Mouse (Mus musculus): ENCODE measurements around the gene Pik3cd. TPM values are rescaled to one million over a fixed set of nuclear protein-coding genes. Genes with fewer than 3 reads are reported as not detected.
"Not testable (repeated sequence)": the region's sequence is repeated elsewhere in the genome, so short reads cannot be mapped to it uniquely, and the experiment has no call there.

The Pik3cd gene
- 10 to 100 TPM; 19.6 to 23.5 TPM for total RNA-seq (2021)
- long read RNA-seq, experiment 1, partial matches to known transcripts, result 3 of 9 reads
- long read RNA-seq, experiment 1, other reads (novel, unspliced or antisense), result 5 of 9 reads
- long read RNA-seq, experiment 2, partial matches to known transcripts, result 0 of 7 reads
- long read RNA-seq, experiment 2, other reads (novel, unspliced or antisense), result 6 of 7 reads

DNA sequence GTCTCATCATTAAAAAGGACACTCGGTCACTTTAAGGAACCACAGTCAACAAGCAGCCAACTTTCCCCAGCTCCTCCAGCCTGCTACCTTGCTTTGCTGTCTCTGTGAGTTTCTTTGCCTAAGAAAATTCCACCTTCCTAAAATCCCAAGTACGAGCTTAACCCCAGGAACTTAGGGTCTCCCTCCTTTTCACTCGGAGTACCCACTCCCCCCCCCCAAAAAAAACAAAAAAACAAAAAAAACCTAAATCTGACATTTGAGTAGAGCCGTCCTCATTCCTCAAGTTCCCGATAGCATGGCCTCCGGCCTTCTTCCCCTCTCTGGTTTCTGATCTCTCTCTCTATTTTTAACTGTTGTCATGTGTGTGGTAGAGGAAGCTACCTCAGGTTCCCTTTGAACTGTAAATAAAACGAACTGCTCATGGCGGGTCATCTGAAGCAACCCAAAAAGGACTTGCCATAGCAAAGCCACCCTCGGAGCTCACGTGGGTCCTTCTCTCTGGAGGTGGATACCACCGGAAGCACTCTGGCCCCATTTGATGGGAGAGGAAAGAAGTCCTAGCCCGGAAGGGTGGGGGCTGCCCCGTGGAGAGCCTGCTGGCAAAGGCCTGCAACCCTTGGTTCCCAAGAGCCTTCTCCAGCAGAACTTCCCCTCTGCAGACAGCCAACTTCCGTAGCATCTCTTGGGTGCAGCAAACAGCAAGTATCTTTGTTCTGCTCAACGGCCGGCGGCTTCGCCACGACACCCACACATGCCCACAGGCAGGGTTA lies at the start of gene Pik3cd:
TSS of gene Pik3cd (minus strand) at position 362 of the 770 bp plus-strand sequence.
- H3K4me3 ChIP-seq, result no peak within 1 kb of the TSS
- no peak for DNase-seq (ENCODE audit: low spot score in 2 of 2)
- H3K27ac ChIP-seq, result peak within 1 kb of the TSS; percentile 46
- TF ChIP-seq CTCF (conservative IDR thresholded peaks at IDR 0.05), result no peak

- no peak for TF ChIP-seq CTCF (conservative IDR thresholded peaks at IDR 0.05)
- no peak overlapping the region for H3K4me3 ChIP-seq
- H3K27ac ChIP-seq, result no peak overlapping the region
- no peak for DNase-seq (ENCODE audit: low spot score in 2 of 2)
Measured at GRCm38 (mm10) chr4:149750671-149751070, 48.3 kb upstream of the Pik3cd start.

DNA sequence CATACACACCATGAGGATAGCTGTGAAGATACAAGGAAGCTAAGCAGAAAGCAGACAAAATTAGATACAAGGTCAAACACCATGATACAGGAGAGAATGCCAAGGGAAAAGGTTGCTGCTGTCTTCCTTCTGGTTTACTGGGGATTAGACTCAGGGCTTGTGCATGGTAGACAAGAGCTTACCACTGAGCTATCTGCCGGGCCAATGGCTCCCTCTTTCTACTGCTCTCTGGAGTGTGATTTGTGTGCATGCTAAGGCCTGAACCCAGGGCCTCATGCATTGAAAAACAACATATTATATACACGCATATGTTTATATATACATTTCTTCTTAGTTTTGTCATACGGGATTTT lies 47.3 kb upstream of the Pik3cd start:
- DNase-seq (ENCODE audit: low spot score in 2 of 2); H3K27ac ChIP-seq; H3K4me3 ChIP-seq: not testable (repeated sequence)

GRCm38 (mm10) chr4:149749003-149749662 lies 46.8 kb upstream of the Pik3cd start:
- H3K27ac ChIP-seq, result no peak overlapping the region
- DNase-seq (ENCODE audit: low spot score in 2 of 2), result no peak
- no peak for TF ChIP-seq CTCF (conservative IDR thresholded peaks at IDR 0.05)
- no peak overlapping the region for H3K4me3 ChIP-seq

DNA sequence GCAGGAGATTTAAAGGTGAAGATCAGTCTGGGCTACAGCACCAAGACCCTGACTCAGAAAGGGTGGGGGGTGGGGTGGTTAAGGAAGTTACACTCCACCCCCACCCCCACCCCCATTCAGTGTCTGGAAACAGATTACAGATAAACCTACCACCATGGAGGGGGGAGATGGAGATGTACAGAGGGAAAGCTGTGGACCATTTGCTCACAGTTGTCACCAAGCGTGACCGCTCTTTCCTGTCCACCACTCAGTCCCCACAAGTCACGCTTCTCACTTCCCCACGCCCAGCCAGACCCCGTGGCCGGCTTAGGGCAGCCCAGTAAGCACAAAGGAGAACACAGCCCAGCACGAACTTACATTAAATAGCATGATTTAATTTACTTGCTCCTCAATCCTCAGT lies 41.7 kb upstream of the Pik3cd start:
- no peak overlapping the region for H3K4me3 ChIP-seq
- TF ChIP-seq CTCF (conservative IDR thresholded peaks at IDR 0.05), result no peak
- DNase-seq (ENCODE audit: low spot score in 2 of 2), result no peak
- no peak overlapping the region for H3K27ac ChIP-seq

GRCm38 (mm10) chr4:149742011-149742530 lies 39.7 kb upstream of the Pik3cd start:
- no peak for TF ChIP-seq CTCF (conservative IDR thresholded peaks at IDR 0.05)
- Histone ChIP-seq H3K4me3 (no peak overlapping the region), H3K27ac (no peak overlapping the region)
- DNase-seq (ENCODE audit: low spot score in 2 of 2), result no peak

- TF ChIP-seq CTCF (conservative IDR thresholded peaks at IDR 0.05), result no peak
- Histone ChIP-seq H3K4me3 (no peak overlapping the region), H3K27ac (no peak overlapping the region)
- no peak for DNase-seq (ENCODE audit: low spot score in 2 of 2)
Measured at GRCm38 (mm10) chr4:149740301-149740700, 37.9 kb upstream of the Pik3cd start.

DNA sequence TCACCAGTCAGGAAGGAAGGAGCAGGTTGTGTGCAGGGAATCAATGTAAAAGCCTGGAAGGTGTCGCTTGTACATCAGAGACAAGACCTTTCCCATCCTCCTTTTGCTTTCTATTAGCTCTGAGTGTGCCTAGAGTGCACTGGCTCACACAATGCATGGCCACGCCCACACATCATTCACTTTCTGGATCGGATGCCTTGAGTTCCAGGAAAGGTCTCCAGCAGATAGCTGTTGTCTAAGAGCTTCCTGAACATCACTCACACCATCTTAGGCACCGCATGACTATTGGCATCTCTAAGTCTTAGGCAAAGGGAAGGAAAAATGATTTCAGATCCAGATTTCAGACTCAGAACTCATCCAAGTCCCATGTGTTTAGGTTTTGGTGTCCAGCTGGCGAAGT lies 37.1 kb upstream of the Pik3cd start:
- H3K4me3 ChIP-seq, result no peak overlapping the region
- no peak overlapping the region for H3K27ac ChIP-seq
- no peak for DNase-seq (ENCODE audit: low spot score in 2 of 2)
- no peak for TF ChIP-seq CTCF (conservative IDR thresholded peaks at IDR 0.05)

GRCm38 (mm10) chr4:149737383-149738324 lies 35.3 kb upstream of the Pik3cd start, which contains the start of gene Tmem201:
Gene Tmem201, minus strand, starts transcription at chr4:149738044.
- peak within 1 kb of the TSS; percentile 93 for H3K4me3 ChIP-seq
- DNase-seq (ENCODE audit: low spot score in 2 of 2), result peak; percentile 93 to 97
- peak; percentile 95 for TF ChIP-seq CTCF (conservative IDR thresholded peaks at IDR 0.05)
- H3K27ac ChIP-seq, result peak within 1 kb of the TSS; percentile 83

DNA sequence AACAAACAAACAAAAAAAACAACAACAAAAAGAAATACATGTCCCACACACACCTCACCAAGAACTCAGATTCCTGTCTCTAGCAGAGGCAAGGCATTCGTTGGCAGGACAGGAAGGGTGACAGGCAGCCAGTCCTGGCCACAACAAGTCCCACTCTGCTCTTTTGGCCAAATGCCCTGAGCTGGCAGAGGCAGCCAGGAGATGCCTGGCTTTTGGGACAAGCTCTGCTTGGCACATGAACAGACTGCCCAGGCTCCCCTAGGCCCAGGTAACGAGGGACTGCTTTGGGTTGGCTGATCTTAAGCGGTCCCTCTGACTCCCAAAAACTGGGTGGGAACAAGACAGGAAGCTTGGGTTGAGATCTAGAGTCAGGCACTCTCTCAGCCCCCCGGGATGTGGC lies 34.2 kb upstream of the Pik3cd start:
- peak in 1 of 2 experiments; percentile 56 for DNase-seq (ENCODE audit: low spot score in 2 of 2)
- Histone ChIP-seq H3K27ac (peak overlapping the region; percentile 83), H3K4me3 (peak overlapping the region; percentile 93)
- no peak for TF ChIP-seq CTCF (conservative IDR thresholded peaks at IDR 0.05)

DNA sequence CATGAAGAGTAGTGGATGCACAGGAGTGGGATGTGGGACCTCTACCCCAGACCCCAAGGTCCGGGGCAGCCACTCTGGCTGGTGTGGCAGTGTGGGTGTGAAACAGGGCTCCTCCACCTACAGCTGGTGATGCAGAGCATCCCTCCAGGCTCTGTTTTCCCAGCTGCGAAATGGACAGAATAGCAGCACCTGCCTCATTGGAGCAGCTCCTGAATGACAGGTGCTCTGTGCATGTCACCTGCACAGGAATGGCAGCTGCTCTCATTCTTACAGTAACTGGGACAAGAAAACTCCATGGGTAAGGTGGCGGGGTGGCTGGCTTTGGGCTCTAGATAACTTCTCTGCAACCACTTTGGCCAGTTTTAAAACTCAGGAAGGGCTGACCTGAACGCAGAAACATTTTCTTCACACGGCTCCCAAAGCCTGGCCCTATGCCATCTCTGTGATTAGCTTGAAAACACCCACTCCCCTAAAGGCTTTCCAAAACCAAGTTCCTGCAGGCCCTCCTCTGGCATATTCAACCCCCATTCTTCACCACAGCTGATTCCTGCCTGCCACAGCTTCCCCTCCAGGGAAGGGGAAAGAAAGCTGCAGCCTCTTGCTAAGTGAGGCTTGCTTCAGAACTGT lies 33.4 kb upstream of the Pik3cd start:
- no peak for DNase-seq (ENCODE audit: low spot score in 2 of 2)
- Histone ChIP-seq H3K27ac (peak overlapping the region; percentile 83; the same call in 1 of the 2 replicates), H3K4me3 (peak overlapping the region; percentile 93; the same call in 1 of the 2 replicates)
- no peak for TF ChIP-seq CTCF (conservative IDR thresholded peaks at IDR 0.05)

All from layer of hippocampus, adult 2 months (tissue).